Mouse (Mus musculus): ENCODE results near the gene Fancb. TPM values are rescaled to one million over a fixed set of nuclear protein-coding genes. Genes with fewer than 3 reads are reported as not detected.

Fancb gene
- polyA plus RNA-seq, 1 experiment from 2014 or later: 3.3 TPM

Other genes with a start within 250 kb of the Fancb start
- 14.4 and 16.7 TPM in 2 replicates for gene Mospd2, start 217 bp upstream of the Fancb start, polyA plus RNA-seq (2015; fragmentation: Nextera tagmentation; extraction: Ambion mirVana)
- gene Gm17604, start 24.2 kb downstream of the Fancb start, polyA plus RNA-seq (2015; fragmentation: Nextera tagmentation; extraction: Ambion mirVana): not detected in 2 replicates